Mouse (Mus musculus): ENCODE measurements around the gene Pfkm. TPM values are rescaled to one million over a fixed set of nuclear protein-coding genes. Genes with fewer than 3 reads are reported as not detected.

The Pfkm gene
- total RNA-seq, 2 experiments from 2014 or later: 379 to 387 TPM

- H3K27ac ChIP-seq: no peak overlapping the region
- no peak for TF ChIP-seq CTCF (IDR thresholded peaks at IDR 0.05)
- H3K4me3 ChIP-seq: no peak overlapping the region
- DNase-seq (ENCODE audit: extremely low spot score in 1 of 2, low spot score in 2 of 2): no peak
- intact Hi-C loops (cut with DNase I): no loop called here
These were observed 22.0 kb upstream of the Pfkm start for GRCm38 (mm10) chr15:98070376-98070775.

DNA sequence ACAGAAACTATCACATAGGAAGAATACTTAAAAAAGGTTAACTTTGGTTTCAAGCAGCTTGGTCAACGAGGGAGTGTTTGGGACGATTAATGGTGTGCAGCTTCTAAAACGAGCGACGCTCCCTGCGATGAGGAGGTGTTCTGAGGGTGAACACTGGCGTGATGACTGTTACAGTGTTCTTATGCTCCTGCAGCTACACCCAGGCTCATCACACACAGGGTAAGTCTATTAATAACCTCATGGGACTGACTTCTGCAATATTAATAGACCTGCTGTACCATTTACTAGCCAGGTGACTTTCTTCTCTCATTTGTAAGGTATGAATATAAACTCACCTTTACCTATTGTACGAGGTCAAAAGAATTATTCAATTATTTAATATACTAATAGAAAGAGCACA, 17.9 kb upstream of the Pfkm start:
- H3K27ac ChIP-seq: no peak overlapping the region
- no peak overlapping the region for H3K4me3 ChIP-seq
- TF ChIP-seq CTCF (IDR thresholded peaks at IDR 0.05): no peak
- intact Hi-C loops (cut with DNase I): no loop called here
- DNase-seq (ENCODE audit: extremely low spot score in 1 of 2, low spot score in 2 of 2): no peak

GRCm38 (mm10) chr15:98075034-98075433, 17.4 kb upstream of the Pfkm start:
- Histone ChIP-seq H3K4me3 (no peak overlapping the region), H3K27ac (no peak overlapping the region)
- TF ChIP-seq CTCF (IDR thresholded peaks at IDR 0.05): no peak
- no peak for DNase-seq (ENCODE audit: extremely low spot score in 1 of 2, low spot score in 2 of 2)
- intact Hi-C loops (cut with DNase I): no loop called here

DNA sequence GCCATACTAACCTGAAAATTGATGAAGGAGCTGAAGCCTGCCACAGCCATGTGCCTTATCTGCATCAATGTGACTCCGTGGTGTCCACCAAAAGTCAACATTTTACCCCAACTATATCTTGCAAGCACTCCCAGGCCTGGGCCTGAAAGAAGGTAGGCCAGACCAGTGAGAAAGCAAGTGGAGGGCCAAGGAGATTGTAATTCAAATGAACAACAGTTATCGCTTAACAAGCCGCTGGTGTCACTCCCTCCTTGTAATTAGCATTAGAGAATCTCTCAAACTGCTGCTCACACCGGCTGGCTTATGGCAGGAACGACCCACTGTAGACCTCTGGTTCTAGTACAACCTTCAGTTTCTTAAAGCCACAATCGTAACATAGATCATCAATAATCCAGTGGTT, 15.5 kb upstream of the Pfkm start:
- no peak overlapping the region for H3K4me3 ChIP-seq
- intact Hi-C loops (cut with DNase I): no loop called here
- TF ChIP-seq CTCF (IDR thresholded peaks at IDR 0.05): no peak
- no peak overlapping the region for H3K27ac ChIP-seq
- no peak for DNase-seq (ENCODE audit: extremely low spot score in 1 of 2, low spot score in 2 of 2)

DNA sequence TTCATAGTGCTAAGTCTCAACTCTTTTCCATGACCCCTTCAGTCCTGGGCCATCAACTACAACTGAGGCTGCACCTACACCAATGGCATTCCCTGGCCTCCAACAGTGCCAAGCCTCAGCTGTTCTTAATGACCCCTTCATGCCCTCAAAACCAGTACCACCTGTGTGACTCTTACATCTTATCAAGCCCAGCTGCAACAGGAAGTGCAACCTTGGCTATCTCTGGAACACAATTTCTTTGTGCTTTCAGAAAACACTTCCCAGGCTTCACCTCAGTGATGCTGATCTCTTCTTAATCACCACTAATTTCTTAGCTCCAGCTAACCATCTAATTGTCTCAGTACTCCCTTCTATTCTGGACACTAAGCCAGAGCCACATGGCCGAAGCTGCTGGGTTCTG, 3.5 kb upstream of the Pfkm start:
- intact Hi-C loops (cut with DNase I): no loop called here
- H3K27ac ChIP-seq: no peak overlapping the region
- no peak for DNase-seq (ENCODE audit: extremely low spot score in 1 of 2, low spot score in 2 of 2)
- no peak overlapping the region for H3K4me3 ChIP-seq
- no peak for TF ChIP-seq CTCF (IDR thresholded peaks at IDR 0.05)

GRCm38 (mm10) chr15:98089421-98090183, 2.8 kb upstream of the Pfkm start:
- DNase-seq (ENCODE audit: extremely low spot score in 1 of 2, low spot score in 2 of 2): no peak
- Histone ChIP-seq H3K27ac (no peak overlapping the region), H3K4me3 (no peak overlapping the region)
- peak; percentile 82 for TF ChIP-seq CTCF (IDR thresholded peaks at IDR 0.05)
- intact Hi-C loops (cut with DNase I): loop anchor here (2.0 to 10.0 kb wide), 2 partner anchors 205 to 301 kb away; partner anchors contain the start of gene Zfp641

DNA sequence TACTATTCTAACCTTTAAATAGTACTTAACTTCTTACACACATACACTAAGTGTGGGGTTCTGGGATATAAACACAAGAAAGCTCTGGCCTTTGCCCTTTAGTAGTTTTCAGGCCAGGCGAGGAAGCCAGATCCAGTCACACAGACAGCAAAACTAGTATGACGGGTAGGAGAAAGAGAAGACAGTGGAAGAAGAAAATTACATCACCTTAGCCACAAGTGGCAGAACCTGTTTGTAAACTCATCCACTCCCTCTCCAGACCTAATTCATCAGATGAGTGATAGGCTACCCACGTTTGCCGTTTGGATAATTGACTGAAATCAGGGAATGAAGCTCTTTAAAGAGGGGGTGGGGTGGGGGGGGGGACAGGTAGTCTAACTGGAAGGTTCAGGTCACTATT, 548 bp upstream of the Pfkm start:
- intact Hi-C loops (cut with DNase I): loop anchor here (2.0 to 10.0 kb wide), 5 partner anchors 53 to 299 kb away; partner anchors contain the start of gene Zfp641
- Histone ChIP-seq H3K4me3 (no peak overlapping the region), H3K27ac (no peak overlapping the region)
- TF ChIP-seq CTCF (IDR thresholded peaks at IDR 0.05): no peak
- no peak for DNase-seq (ENCODE audit: extremely low spot score in 1 of 2, low spot score in 2 of 2)

GRCm38 (mm10) chr15:98093121-98094011, 977 bp downstream of the Pfkm start, which contains the start of gene Senp1:
Senp1 (minus strand) TSS chr15:98093744.
- intact Hi-C loops (cut with DNase I): loop anchor here (1.0 to 10.0 kb wide), 5 partner anchors 15 to 201 kb away; partner anchors contain the start of gene Zfp641
- DNase-seq (ENCODE audit: extremely low spot score in 1 of 2, low spot score in 2 of 2): peak; percentile 87 to 88
- TF ChIP-seq CTCF (IDR thresholded peaks at IDR 0.05): no peak
- peak within 1 kb of the TSS; percentile 92 for H3K4me3 ChIP-seq
- peak within 1 kb of the TSS; percentile 90 for H3K27ac ChIP-seq

- intact Hi-C loops (cut with DNase I): loop anchor here (10.0 kb wide), 1 partner anchor 200 kb away; the partner anchor contains the start of gene Zfp641
- Histone ChIP-seq H3K27ac (no peak overlapping the region), H3K4me3 (no peak overlapping the region)
- TF ChIP-seq CTCF (IDR thresholded peaks at IDR 0.05): no peak
- DNase-seq (ENCODE audit: extremely low spot score in 1 of 2, low spot score in 2 of 2): no peak
These were observed 2.5 kb downstream of the Pfkm start for GRCm38 (mm10) chr15:98094905-98095304.

DNA sequence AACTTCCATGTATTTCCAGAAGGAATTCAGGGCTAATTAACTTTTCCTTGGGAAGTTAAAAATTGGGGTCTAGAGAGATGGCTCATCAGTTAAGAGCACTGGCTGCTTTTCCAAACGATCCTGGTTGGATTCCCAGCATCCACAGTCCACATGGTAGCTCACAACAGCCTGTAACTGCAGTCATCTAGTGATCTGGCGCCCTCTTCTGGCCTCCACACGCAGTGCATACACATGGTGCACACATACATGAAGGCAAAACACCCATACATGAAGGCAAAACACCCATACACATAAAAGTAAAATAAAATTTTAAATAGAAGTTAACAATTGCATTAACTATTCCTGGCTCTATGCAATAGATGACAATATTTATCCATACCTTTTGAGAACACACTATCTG, 4.6 kb downstream of the Pfkm start:
- intact Hi-C loops (cut with DNase I): loop anchor here (10.0 kb wide), 1 partner anchor 198 kb away; the partner anchor contains the start of gene Zfp641
- TF ChIP-seq CTCF (IDR thresholded peaks at IDR 0.05): peak; percentile 16
- DNase-seq (ENCODE audit: extremely low spot score in 1 of 2, low spot score in 2 of 2): no peak
- no peak overlapping the region for H3K27ac ChIP-seq
- no peak overlapping the region for H3K4me3 ChIP-seq

DNA sequence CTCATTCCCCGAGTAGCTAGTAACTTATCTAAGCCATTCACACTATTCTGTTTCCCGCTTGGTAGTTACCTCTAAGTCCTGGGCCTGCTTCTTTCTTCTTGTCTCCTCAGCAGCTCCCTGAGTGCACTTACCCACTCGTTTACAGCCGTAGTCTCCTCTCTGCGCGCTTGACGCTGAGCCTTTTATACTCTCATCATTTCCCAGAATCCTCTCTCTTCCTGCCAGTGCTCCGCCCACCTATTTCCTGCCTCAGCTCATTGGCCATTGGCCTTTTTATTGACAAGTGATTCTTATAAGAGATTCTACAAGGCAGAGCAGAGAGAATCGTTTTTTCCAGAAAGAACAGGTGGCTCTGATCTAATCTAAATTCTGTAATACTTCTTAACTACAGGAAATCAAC, 6.1 kb downstream of the Pfkm start:
- TF ChIP-seq CTCF (IDR thresholded peaks at IDR 0.05): no peak
- Histone ChIP-seq H3K27ac (no peak overlapping the region), H3K4me3 (no peak overlapping the region)
- intact Hi-C loops (cut with DNase I): loop anchor here (10.0 kb wide), 1 partner anchor 196 kb away; the partner anchor contains the start of gene Zfp641
- no peak for DNase-seq (ENCODE audit: extremely low spot score in 1 of 2, low spot score in 2 of 2)

- no peak for DNase-seq (ENCODE audit: extremely low spot score in 1 of 2, low spot score in 2 of 2)
- H3K4me3 ChIP-seq: no peak overlapping the region
- TF ChIP-seq CTCF (IDR thresholded peaks at IDR 0.05): no peak
- no peak overlapping the region for H3K27ac ChIP-seq
- intact Hi-C loops (cut with DNase I): no loop called here
These were observed 10.0 kb downstream of the Pfkm start for GRCm38 (mm10) chr15:98102401-98102800.
